Mouse (Mus musculus) WW6 (cell line): Measurements from ENCODE around the gene Atg4c.

Experiments
- DNase-seq: peaks from one replicate; pipeline ENCODE4 v3.0.0-alpha.2; 2013; ENCODE audit warnings: low read depth, low spot score

Gene Atg4c

DNA sequence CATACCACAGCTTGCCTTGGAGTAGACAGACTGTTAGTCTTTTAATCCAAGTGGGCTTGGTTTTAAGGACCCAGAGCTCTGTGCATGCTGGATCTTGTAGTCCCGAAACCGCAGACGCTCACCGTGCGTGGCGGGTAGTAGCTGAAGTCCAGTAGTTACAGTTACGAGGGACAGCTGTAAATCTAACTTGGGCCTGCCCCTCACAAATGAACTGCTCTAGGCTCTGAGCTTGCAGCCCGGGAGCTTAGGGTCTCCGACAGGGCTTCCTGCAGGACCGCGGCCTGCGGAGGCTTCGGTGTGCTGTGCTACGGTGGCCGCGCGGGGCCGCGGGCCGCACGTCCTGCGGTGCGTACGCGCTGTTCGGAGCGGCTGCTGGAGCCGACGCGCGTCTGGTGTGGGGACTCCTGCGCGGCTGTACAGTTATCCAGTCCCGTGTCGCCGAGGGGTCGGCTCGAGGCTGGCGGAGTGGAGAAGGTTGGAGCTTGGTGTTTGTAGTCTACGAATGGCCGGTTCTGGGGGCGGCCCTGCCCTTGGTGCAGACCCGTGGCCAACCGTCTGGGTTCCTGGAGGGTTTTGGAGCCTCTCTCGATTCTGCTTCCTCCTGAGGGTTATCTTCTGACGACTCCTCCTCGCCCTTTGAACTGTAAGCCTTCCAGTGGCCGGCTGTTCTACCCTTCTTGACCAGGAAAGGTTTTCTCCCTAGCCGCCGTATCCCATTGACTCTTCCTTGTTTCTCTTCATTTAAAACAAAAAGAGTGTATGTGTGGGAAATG is at the start of gene Atg4c:
Gene Atg4c (plus strand): TSS at position 125 of the 773 bp plus-strand sequence.
- DNase-seq: peak; percentile 69

- no peak for DNase-seq
Measured at GRCm38 (mm10) chr4:99151434-99151833, 42.3 kb upstream of the Atg4c start.

DNA sequence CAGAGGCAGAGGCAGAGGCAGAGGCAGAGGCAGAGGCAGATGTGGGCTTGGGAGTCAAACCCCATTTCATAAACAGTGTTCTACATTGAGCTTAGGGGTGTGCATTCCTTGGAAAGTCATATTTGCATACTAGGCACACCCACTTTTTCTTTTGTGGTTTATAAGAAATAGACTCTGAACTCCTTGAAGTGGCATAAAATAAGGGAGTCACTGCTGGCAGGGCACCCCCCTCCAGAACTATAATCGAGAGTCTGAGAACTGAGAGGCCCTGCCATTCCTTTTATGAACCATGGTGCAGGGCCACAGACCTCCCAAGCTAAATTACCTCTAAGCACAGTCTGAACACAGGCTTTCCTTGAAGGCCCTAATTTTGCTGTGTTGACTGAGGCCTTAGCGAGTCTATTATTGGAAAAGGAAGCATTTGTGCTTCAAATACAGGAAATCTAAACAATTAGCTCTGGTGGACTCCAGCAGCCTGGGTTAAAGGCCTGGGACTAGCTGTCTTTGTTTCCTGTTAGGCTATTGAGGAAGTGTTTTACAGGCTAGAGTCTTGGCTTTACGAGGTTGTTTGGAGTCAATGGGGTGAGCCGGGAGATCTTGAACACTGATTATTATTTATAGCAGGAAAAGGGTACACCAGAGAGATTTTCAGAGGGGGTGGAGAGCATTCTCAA is 41.7 kb upstream of the Atg4c start:
- DNase-seq: no peak

DNA sequence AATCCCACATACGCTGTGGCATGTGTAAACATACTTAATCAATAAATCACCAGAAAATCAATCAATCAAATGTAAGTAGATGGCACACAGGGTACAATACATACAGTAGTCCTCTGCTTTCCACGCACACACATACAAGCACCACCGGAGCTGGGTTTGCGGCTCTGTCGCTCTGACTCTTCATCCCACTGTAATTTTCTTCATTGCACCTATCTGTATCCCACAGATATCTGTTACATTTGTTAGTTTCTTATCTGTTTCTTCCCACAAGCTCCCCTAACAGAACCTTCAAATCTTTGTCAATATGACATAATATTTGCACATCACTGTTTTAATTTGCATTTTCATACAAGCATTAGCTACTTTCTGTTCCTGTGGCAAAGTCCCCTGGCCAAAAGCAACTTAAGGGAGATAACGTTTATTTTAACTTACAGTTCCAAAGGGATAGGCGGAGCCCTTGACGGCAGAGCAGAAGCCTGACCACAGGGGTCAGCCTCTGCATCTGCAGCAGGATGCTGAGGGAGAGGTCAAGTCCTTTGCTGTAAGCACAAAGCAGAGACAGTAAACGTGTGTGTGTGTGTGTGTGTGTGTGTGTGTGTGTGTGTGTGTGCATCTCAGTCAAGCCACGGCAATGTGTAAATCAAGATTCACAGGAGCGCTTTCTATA is 37.0 kb upstream of the Atg4c start:
- no peak for DNase-seq

GRCm38 (mm10) chr4:99158495-99158894 is 35.2 kb upstream of the Atg4c start:
- no peak for DNase-seq

DNA sequence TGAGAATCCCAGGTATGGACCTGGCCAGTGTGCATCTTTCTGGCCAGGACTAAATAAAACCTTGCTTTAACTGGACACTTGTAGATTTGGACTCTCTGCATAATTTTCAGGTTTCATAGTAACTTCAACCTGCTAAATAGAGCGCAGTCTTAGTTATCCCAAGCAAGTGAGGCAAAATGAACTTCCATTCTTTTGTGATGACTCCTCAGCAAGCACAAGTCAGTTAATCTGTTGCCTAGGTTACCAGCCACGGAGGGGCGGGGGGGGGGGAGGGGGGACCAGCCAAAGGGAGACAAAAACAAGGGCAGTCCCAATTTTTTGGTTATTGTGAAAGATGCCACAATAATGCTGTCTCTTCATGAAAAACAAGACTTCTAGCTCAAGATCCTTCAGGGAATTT is 33.3 kb upstream of the Atg4c start:
- no peak for DNase-seq

GRCm38 (mm10) chr4:99160899-99161298 is 32.8 kb upstream of the Atg4c start:
- DNase-seq: no peak

DNA sequence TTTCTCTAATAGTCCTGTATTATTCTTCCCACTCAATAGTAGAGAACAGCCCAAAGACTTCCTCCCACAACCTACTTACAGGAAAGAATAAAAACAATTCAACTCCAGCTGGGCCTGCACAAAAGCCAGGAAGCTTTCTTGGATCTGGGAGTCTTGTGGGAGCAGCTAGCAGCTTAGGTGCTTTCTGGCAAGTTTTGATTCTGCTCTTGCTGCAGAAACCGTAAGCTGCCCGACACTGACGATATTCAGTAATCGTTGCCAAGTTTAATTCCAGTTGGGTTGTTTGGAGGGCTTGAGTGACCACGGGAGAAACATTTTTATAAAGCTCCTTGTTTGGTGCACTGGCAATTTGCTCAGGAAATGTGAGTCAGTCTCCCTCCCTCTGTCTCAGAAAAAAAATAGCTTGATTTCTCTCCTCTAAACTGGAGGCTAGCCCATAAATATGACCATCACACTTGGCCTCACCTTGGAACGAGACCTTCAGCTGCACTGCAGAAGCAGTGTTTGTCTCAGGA is 32.2 kb upstream of the Atg4c start:
- DNase-seq: peak; percentile 46

DNA sequence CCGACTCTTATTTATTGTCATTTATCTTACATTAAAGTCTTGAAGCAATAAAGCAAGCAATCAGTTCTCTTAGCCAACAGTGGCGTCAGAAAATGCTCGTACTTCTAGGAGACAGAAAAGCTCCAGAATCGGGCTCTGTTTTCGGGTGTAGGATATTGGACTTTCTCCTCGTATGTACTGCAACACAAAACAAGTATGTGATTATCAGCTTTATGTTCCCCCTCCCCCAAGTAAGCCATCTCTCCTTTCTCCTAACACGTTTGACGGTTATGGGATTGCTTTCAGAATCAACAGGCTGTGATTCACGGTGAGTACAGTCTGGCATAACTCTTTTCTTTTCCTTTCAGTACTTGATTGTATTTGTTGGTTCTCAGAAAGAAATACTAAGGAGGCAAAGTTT is 30.7 kb upstream of the Atg4c start:
- no peak for DNase-seq

DNA sequence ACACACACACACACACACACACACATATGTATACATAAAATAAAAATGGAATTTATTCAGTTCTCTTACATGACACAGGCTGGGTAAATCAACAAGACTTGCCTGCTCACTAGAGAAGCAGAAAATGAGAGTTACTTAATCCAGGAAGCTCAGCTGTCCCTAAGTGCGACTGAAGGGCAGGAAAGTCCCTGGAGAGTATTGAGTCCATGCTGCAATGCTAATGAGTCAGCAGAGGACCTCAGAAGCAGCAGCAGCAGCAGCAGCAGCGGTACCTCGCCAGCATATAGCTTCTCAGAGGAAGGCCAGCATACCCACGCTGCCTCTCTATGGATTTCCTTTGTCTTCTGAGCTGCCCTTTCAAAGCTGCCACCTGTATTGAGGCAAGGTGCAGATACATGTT is 30.2 kb upstream of the Atg4c start:
- DNase-seq: no peak

DNA sequence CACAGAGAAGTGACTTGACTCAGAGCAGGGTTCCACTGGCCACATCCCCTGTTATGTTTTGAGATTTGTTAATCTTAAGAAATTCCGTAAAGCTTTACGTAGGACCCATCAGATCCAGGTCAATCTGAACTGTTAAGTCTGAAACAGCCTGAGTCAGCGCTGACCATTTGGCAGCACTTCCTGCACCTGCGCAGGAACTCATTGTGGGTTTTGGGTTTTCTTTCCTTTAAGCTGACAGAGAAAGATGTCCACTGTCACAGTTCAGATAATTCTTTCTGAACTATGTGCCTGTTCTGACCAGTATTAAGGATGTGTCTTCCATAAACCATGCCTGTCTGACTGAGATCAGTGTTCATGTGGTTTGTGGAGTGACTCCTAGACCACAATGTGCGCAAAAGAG is 24.9 kb upstream of the Atg4c start:
- DNase-seq: no peak

DNA sequence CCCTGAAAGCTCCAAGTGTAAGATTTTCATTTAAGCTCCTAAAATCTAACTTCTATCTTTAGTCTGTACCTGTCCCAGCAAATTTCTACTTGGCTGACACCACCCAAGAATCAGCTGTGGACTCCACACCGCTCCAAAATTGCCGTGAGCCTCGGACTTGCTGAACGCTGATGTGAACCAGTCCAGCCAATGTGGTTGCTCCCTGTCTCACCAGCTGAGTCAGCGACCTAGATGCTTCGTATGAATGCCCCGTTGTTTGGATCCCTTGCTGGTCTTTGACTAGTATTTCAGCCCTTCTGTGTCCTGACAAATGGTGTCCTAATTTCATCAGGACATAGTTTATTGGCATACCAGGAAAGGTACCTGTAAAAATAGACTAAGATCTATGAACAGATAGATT is 19.5 kb upstream of the Atg4c start:
- no peak for DNase-seq

GRCm38 (mm10) chr4:99176841-99177240 is 16.9 kb upstream of the Atg4c start:
- DNase-seq: no peak

DNA sequence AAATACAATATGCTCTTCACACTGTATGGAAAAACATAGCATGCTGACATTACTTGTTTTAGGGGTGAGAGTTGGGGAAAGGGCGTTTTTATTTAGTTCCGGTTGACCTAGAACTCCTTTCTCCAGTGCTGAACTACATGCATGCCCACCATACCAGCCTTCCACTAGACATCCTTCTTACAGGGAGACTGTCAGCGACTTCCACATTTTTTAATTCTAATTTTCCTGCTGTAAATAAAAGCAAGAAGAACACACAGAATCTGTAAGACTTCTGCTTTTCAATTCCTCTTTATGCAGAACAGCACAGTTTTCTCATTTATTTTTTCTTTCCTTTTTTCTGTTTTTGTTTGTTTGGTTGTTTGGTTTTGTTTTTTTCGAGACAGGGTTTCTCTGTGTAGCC is 16.5 kb upstream of the Atg4c start:
- DNase-seq: no peak

- DNase-seq: no peak
Measured at GRCm38 (mm10) chr4:99178851-99179250, 14.9 kb upstream of the Atg4c start.

DNA sequence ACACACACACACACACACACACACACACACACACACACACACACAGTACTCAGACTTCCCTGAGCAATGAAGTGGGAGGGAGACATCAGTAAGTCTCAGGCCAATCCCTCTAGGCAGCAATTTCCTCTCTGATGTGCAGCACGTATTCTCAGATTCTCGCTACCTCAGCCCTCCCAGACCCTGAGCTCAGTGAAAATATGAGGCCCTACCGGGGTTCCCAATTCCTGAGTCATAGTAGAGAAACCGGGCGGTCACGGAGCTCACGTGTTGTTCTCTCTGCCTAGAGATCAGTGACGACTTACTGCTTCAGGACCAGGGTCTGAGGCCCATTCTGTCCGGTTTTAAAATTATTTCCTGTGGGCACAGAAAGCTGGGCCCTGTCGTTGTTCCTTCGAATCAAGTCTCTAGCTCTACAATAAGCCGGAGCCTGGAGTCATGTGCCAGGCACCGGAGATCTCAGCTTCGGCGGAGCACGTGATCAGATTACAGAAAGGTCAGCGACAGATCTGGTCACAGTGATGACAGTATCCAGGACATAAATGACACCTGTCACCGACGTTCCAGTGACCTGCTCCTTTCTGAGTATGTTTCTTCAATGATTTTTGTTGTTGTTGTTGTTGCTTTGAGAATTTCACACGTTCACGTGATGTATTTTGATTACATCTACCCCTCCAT is 14.2 kb upstream of the Atg4c start:
- no peak for DNase-seq

DNA sequence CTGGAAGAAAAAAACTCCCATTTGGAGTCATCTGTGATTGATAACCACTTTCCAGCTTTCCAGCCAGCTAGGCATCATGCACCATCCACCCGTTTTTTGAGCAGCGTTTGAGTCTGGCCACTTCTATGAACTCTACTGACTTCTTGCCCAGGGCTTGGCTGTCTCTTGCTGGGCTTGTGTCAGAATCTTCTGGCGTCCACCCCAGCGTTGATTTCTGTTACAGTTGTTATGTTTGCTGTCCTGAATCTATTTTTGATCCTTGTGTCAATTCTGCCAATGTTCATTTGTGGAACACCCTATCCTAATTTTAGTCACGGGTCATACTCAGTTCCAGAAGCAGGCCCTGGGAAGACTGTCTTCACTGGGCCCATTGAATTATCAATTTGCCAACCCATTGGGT is 12.8 kb upstream of the Atg4c start:
- DNase-seq: no peak

DNA sequence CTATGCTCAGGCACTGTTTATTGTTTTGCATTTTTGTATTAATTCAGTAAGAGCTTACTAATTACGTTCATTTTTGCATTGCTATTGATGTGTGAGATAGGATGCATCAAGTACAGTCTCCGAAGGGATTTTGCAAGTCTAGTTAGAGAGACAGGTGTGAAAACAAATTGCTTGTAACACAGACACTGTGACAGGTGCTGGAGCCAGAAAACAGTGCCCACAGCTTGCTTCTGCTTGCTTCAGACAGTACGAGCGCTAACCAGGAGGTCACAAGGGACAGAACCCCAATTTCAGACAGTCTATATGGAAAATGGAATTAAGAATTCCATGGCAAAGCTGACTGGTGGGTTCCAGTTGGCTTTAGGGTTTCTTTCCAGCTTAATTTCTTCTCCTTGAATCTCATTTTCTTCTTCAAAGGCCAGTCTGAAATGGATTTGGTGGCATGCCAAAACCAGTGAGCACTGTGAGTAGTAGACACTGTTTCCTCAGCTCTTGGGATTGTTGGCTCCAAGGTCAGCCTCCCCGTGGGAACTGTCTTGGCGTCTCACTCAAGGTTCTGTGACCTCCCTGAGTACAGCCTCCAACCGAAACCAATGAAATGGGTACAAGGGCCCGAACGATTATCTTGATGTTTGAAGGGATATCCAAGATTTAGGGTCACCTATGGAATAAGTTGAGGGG is 11.9 kb upstream of the Atg4c start:
- DNase-seq: no peak

- DNase-seq: no peak
Measured at GRCm38 (mm10) chr4:99182660-99183431, 10.9 kb upstream of the Atg4c start.

DNA sequence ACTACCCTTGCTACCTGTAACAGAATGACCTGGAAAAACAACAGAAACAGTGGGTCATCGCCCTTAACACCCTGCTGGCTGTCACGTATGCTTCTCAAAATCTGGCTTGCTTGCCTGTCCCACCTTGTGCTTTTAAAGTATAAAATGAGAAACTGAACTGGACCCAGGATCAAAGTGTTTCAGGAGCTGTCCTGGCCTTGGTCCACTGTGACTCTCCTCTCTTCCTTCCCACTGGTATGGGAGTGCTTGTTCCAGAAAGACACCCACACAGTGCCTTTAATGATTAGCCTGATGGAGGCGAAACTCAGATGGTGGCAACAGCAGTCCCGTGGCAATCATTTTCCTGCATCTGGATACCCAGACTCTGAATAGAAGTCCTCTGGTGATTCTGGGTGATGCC is 9.1 kb upstream of the Atg4c start:
- DNase-seq: no peak

DNA sequence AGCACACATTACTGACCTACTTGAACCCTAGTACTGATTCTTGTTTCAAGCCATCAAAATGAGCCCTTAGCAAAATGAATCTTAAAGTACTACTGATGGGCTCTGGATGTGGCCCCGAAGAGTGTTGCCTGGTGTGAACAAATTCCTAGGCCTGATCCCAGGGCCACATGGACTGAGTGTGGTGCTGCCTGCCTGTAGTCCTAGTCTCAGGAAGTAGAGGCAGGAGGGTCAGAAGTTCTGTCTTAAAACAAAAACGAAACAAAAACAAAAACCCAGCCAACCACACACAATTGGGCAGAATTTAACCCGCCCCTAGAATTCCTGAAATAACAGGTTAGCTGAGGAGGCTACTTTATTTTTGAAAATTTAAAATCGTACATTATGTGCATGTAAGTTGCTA is 8.4 kb upstream of the Atg4c start:
- DNase-seq: no peak
